Mouse (Mus musculus): ENCODE measurements around the gene Usp36. TPM values are rescaled to one million over a fixed set of nuclear protein-coding genes. Genes with fewer than 3 reads are reported as not detected.
"Not testable (repeated sequence)": the region's sequence is repeated elsewhere in the genome, so short reads cannot be mapped to it uniquely, and the experiment has no call there.

Usp36 gene
- polyA plus RNA-seq, 1 experiment, result 3.9 TPM

GRCm38 (mm10) chr11:118321500-118321899, 31.5 kb upstream of the Usp36 start:
- no peak overlapping the region for H3K27ac ChIP-seq (ENCODE audit: control insufficient read depth, insufficient read depth, low read depth, low read length)
- no peak for TF ChIP-seq POLR2A (IDR thresholded peaks at IDR 0.05; ENCODE audit: control insufficient read depth, low read depth, low read length)
- TF ChIP-seq CTCF (IDR thresholded peaks at IDR 0.05; ENCODE audit: control insufficient read depth, insufficient read depth, insufficient replicate concordance, low read depth, low read length), result no peak
- no peaks in the 10 kb centered on the region for H3K27me3 ChIP-seq (ENCODE audit: control insufficient read depth, insufficient read depth, low read length)
- no peaks in the 10 kb centered on the region for H3K36me3 ChIP-seq (ENCODE audit: control insufficient read depth, insufficient read depth, low read length)
- peaks cover 19% of the 10 kb centered on the region for H3K4me1 ChIP-seq (ENCODE audit: control insufficient read depth, insufficient read depth, low read length)
- H3K4me3 ChIP-seq (ENCODE audit: control insufficient read depth, low read depth, low read length), result no peak overlapping the region

- Histone ChIP-seq H3K36me3 (ENCODE audit: control insufficient read depth, insufficient read depth, low read length) (no peaks in the 10 kb centered on the region), H3K27me3 (ENCODE audit: control insufficient read depth, insufficient read depth, low read length) (no peaks in the 10 kb centered on the region), H3K27ac (ENCODE audit: control insufficient read depth, insufficient read depth, low read depth, low read length) (no peak overlapping the region), H3K4me1 (ENCODE audit: control insufficient read depth, insufficient read depth, low read length) (peaks cover 9% of the 10 kb centered on the region), H3K4me3 (ENCODE audit: control insufficient read depth, low read depth, low read length) (no peak overlapping the region)
- no peak for TF ChIP-seq POLR2A (IDR thresholded peaks at IDR 0.05; ENCODE audit: control insufficient read depth, low read depth, low read length)
- TF ChIP-seq CTCF (IDR thresholded peaks at IDR 0.05; ENCODE audit: control insufficient read depth, insufficient read depth, insufficient replicate concordance, low read depth, low read length), result peak; percentile 61; the same call in 1 of the 2 replicates
Observed at GRCm38 (mm10) chr11:118318678-118319077, 28.6 kb upstream of the Usp36 start.

GRCm38 (mm10) chr11:118317129-118317528, 27.1 kb upstream of the Usp36 start:
- Histone ChIP-seq H3K27me3 (ENCODE audit: control insufficient read depth, insufficient read depth, low read length) (no peaks in the 10 kb centered on the region), H3K4me1 (ENCODE audit: control insufficient read depth, insufficient read depth, low read length) (peaks cover 4% of the 10 kb centered on the region), H3K4me3 (ENCODE audit: control insufficient read depth, low read depth, low read length) (no peak overlapping the region), H3K36me3 (ENCODE audit: control insufficient read depth, insufficient read depth, low read length) (no peaks in the 10 kb centered on the region), H3K27ac (ENCODE audit: control insufficient read depth, insufficient read depth, low read depth, low read length) (no peak overlapping the region)
- no peak for TF ChIP-seq POLR2A (IDR thresholded peaks at IDR 0.05; ENCODE audit: control insufficient read depth, low read depth, low read length)
- TF ChIP-seq CTCF (IDR thresholded peaks at IDR 0.05; ENCODE audit: control insufficient read depth, insufficient read depth, insufficient replicate concordance, low read depth, low read length), result peak; percentile 84

- no peak overlapping the region for H3K27ac ChIP-seq (ENCODE audit: control insufficient read depth, insufficient read depth, low read depth, low read length)
- no peak overlapping the region for H3K4me3 ChIP-seq (ENCODE audit: control insufficient read depth, low read depth, low read length)
- H3K4me1 ChIP-seq (ENCODE audit: control insufficient read depth, insufficient read depth, low read length), result no peaks in the 10 kb centered on the region
- H3K36me3 ChIP-seq (ENCODE audit: control insufficient read depth, insufficient read depth, low read length), result no peaks in the 10 kb centered on the region
- H3K27me3 ChIP-seq (ENCODE audit: control insufficient read depth, insufficient read depth, low read length), result no peaks in the 10 kb centered on the region
- TF ChIP-seq CTCF (IDR thresholded peaks at IDR 0.05; ENCODE audit: control insufficient read depth, insufficient read depth, insufficient replicate concordance, low read depth, low read length) (no peak), POLR2A (IDR thresholded peaks at IDR 0.05; ENCODE audit: control insufficient read depth, low read depth, low read length) (no peak)
Observed at GRCm38 (mm10) chr11:118316231-118316806, 26.3 kb upstream of the Usp36 start.

GRCm38 (mm10) chr11:118312132-118312723, 22.2 kb upstream of the Usp36 start:
- TF ChIP-seq CTCF (IDR thresholded peaks at IDR 0.05; ENCODE audit: control insufficient read depth, insufficient read depth, insufficient replicate concordance, low read depth, low read length), result no peak
- TF ChIP-seq POLR2A (IDR thresholded peaks at IDR 0.05; ENCODE audit: control insufficient read depth, low read depth, low read length), result no peak
- no peak overlapping the region for H3K4me3 ChIP-seq (ENCODE audit: control insufficient read depth, low read depth, low read length)
- no peaks in the 10 kb centered on the region for H3K36me3 ChIP-seq (ENCODE audit: control insufficient read depth, insufficient read depth, low read length)

DNA sequence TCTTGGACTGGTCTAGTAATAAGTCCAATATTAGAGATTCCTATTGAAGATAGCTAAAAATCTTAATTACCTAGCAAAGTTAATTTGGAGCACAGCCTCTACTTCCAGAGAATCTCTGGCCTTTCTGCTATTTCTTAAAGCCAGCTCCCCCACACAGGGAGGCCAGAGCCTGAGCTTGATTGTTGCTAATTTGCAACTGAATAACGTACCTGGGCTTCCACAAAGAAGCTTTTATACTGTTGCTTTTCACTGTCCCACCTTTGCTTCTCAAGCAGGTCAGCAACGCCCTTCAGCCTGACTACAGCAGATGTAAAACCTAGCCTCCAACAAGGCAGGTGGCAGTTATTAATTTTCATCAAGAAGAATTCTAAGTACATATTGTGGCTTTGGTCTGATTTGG, 17.9 kb upstream of the Usp36 start:
- H3K4me3 ChIP-seq (ENCODE audit: control insufficient read depth, low read depth, low read length); H3K36me3 ChIP-seq (ENCODE audit: control insufficient read depth, insufficient read depth, low read length); H3K27ac ChIP-seq (ENCODE audit: control insufficient read depth, insufficient read depth, low read depth, low read length); H3K27me3 ChIP-seq (ENCODE audit: control insufficient read depth, insufficient read depth, low read length); H3K4me1 ChIP-seq (ENCODE audit: control insufficient read depth, insufficient read depth, low read length): not testable (repeated sequence)

More at GRCm38 (mm10) chr11:118312132-118312723, 22.2 kb upstream of the Usp36 start:
- Histone ChIP-seq H3K27me3 (ENCODE audit: control insufficient read depth, insufficient read depth, low read length) (no peaks in the 10 kb centered on the region), H3K27ac (ENCODE audit: control insufficient read depth, insufficient read depth, low read depth, low read length) (no peak overlapping the region), H3K4me1 (ENCODE audit: control insufficient read depth, insufficient read depth, low read length) (no peaks in the 10 kb centered on the region)

GRCm38 (mm10) chr11:118303959-118304358, 13.9 kb upstream of the Usp36 start:
- H3K4me1 ChIP-seq (ENCODE audit: control insufficient read depth, insufficient read depth, low read length); H3K4me3 ChIP-seq (ENCODE audit: control insufficient read depth, low read depth, low read length); H3K27me3 ChIP-seq (ENCODE audit: control insufficient read depth, insufficient read depth, low read length); H3K36me3 ChIP-seq (ENCODE audit: control insufficient read depth, insufficient read depth, low read length); H3K27ac ChIP-seq (ENCODE audit: control insufficient read depth, insufficient read depth, low read depth, low read length): not testable (repeated sequence)

DNA sequence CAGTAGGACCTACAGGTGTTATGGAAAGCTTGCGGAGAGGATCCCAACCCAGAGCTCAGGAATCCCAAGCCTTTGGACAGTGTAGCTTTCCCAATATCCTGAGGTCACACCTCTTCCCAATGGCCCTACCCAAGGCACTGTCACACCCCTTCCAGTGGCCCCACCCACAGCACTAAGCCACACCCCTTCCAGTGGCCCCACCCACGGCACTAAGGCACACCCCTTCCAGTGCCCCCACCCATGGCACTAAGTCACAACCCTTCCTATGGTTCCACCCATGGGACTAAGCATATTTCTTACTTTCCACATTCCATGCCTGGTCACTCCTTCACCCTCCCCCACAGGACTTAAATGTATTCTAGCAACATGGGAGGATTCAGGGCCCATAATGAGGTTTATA, 8.8 kb upstream of the Usp36 start:
- H3K36me3 ChIP-seq (ENCODE audit: control insufficient read depth, insufficient read depth, low read length), result no peaks in the 10 kb centered on the region
- no peaks in the 10 kb centered on the region for H3K27me3 ChIP-seq (ENCODE audit: control insufficient read depth, insufficient read depth, low read length)
- TF ChIP-seq POLR2A (IDR thresholded peaks at IDR 0.05; ENCODE audit: control insufficient read depth, low read depth, low read length) (no peak), CTCF (IDR thresholded peaks at IDR 0.05; ENCODE audit: control insufficient read depth, insufficient read depth, insufficient replicate concordance, low read depth, low read length) (no peak)
- no peak overlapping the region for H3K27ac ChIP-seq (ENCODE audit: control insufficient read depth, insufficient read depth, low read depth, low read length)
- no peaks in the 10 kb centered on the region for H3K4me1 ChIP-seq (ENCODE audit: control insufficient read depth, insufficient read depth, low read length)
- no peak overlapping the region for H3K4me3 ChIP-seq (ENCODE audit: control insufficient read depth, low read depth, low read length)

All from testis, adult 2 months (tissue).